Mouse (Mus musculus) right cerebral cortex, adult 18-20 months (tissue): ENCODE measurements around the gene Mt3.
"Not testable (repeated sequence)": the region's sequence is repeated elsewhere in the genome, so short reads cannot be mapped to it uniquely, and the experiment has no call there.

ENCODE experiments used
- DNase-seq: peaks from one replicate; pipeline ENCODE4 v3.0.0; 2022; ENCODE audit warnings: mixed read lengths

The Mt3 gene

DNA sequence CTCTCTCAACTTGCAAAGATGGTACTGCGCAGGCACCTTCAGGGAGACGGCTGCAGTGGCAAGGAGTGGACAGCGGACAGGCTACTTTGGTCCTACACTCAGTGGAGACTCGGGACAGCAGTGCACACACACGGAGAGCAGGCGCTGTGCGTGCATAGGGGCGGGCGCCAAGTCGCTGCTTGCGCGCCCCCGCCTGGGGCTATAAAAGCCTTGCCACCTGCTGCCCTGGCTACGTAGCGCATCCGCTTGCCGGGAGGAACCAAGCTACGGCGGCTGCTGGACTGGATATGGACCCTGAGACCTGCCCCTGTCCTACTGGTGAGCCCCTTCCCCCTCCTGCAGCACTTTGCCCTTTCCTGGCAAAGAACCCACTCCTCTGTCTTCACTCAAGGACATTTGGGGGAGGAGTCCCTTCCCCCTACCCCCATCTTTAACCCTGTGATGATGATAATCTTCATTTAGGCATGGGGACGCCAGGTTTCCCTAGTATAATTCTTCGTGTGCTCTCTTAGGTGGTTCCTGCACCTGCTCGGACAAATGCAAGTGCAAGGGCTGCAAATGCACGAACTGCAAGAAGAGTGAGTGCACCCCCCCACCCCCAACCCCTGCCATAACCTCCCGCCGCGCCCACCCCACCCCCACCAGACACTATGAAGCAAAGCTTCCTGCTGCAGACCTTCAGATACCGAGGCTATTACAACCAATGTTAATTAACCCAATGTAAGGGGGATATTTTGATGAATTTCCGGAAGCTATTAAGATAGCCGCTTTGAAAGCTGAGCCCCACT, at the start of gene Mt3:
Gene Mt3 (plus strand): TSS at position 95 of the 788 bp plus-strand sequence.
- DNase-seq: peak; percentile 90

DNA sequence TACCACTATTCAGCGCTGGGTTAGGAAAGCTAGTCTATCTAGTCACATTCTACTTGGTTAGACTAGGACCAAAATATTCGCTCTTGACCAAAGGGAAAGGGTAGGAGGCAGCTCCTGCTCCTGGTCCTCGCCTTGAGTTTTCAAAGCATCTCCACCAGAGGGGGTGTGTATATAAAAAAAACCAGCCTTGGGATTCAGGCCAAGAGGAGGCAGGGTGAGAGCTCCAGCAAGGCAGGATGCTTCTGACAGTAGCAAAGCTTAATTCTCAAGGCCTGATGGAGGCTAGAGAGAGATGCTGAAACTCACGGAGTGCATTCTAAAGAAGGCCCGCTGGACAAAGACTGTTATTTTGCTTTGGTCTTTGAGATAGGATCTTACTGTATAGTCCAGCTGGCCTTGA, 48.3 kb upstream of the Mt3 start:
- peak; percentile 63 for DNase-seq

DNA sequence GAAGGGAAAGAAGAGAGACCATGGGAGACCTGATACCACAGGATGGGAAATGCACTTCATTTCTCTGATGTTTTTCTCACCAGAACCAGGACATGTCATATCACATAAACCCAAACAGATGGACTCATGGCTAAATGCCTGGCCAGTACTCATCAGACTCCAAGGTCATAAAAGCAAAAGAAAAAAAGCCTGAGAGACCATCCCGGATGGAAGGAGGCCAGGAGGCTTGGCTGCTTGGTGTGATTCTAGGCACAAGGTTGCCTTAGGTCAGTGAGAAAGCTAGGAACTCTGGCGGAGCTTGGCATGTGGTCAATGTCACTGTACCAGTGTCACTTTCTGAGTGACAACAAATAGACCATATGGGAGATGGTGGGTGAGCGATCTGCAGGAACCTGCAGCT, 44.5 kb upstream of the Mt3 start:
- DNase-seq: no peak

DNA sequence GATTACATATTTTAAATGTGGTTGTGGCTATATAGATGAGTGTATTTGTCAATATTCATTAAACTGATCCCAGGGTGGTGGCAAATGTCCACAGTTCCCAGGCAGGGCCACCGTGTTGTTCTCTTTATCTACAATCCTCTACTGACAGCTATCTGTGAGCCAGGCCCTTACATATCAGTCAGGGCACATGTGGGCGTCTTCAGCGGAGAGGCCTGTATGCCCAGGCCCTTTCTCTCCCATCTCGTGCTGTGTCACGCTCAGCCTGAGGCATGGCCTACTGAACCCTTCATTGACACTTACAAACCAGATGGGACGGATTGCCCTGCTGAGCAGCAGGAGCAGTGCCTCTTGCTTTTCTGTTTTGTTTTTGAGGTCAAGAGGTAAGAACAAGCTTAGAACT, 43.0 kb upstream of the Mt3 start:
- no peak for DNase-seq

DNA sequence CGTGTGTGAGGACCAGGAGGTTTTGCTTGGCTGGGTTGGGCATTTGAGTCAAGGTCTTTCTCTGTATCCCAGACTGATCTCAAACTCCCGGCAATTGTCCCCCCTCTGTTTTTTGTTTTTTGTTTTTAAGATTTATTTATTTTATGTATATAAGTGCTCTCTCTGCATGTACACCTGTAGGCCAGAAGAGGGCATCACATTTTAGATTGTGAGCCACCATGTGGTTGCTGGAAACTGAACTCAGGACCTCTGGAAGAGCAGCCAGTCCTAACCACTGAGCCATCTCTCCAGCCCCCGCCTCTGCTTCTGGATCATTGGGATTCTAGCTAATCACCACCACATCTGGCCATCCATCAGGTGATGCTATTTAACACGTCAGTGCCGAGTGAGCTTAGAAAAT, 42.6 kb upstream of the Mt3 start:
- DNase-seq: no peak

DNA sequence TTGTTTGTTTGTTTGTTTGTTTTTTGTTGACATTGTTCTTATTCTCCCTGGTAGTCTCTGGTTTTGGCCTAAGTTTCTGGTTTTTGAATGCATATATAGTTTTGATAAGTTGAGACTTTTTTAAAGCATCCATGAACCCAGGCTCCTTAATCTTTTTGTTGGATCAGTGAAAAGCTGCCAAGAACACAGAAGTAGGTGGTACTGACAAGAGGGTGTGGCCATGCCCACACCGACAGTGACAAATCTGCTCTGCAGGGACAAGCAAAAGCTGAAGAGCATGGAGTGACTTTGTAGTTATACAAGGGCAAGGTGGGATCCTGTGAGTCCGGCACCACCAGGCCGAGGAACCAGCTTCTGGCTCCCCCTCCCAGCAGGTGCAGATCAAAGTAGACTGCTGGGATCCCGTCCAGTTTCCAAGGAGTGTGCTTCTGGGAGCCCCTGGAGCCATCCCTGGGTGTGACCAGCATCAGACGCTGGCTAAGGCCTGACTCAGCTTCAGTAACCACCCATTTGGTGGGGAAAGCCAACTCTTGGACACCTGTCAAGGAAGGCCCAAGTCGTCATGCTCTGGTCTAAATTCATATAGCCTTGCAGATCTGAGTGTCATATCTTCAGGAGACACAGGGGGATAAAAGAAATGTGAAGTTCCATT, 41.8 kb upstream of the Mt3 start:
- peak; percentile 31 for DNase-seq

DNA sequence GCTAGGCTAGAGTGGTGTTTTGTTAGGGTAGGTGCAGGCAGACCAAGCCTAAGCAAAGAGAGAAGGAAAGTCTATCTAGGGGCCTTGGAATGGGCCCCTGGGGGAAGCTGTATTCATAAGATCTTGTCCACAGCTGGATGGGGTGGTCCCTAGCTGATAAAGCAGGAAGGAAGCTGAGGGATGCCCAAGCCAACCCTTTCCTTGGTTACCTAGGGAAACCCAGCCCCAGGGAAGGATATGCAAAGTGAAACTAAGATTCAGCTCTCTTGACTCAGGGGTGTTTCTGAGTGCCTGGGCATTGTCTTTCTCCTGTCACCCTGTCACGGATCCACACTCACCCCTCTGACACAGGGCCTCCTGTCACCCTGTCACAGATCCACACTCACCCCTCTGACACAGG, 39.0 kb upstream of the Mt3 start:
- DNase-seq: no peak

DNA sequence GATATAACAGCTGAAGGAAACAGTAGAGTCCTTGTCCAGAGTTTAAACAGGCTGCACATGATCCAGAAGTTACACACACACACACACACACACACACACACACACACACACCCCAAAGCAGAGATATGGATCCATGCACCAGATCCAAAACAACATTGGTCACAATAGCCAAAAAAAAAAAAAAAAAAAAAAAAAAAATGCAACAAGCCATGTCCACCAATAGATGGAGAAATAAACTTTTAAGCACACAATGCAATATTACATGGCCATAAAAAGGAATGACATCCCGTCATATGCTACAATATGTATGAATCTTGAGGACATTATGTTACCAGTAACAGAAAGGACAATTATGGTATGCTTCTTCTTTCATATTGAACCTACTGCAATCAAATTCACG, 38.4 kb upstream of the Mt3 start:
- no peak for DNase-seq

DNA sequence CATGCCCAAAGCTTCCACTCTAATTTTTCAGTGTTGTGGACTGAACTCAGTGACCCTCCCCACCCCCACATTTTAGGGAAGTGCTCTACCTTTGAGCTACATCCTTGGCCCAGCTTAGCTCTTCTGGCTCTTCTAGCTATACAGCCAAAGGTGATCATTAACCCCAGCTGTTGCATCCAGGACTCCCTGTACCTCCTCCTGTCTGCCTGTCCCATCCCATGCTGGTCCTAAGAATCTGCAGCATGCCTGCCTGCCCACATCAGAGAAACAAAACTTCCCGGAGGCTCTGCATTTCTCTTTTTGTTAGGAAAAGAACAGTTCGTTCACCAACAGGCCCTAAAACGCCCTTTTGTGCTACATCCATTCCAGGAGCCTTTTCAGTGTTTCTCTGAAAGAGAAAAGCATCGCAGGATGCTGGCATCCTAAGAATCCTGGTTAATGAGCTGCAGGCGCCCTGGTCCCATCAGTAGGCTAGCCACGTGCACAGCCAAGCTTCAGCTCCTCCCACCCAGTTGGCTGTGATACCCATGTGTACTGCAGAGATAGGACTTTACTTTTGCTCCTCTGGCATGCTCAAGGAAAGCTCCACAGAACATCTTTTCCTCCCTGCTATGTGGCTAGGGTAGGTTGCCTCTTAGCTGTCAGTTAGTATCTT, 33.5 kb upstream of the Mt3 start:
- peak; percentile 73 for DNase-seq

DNA sequence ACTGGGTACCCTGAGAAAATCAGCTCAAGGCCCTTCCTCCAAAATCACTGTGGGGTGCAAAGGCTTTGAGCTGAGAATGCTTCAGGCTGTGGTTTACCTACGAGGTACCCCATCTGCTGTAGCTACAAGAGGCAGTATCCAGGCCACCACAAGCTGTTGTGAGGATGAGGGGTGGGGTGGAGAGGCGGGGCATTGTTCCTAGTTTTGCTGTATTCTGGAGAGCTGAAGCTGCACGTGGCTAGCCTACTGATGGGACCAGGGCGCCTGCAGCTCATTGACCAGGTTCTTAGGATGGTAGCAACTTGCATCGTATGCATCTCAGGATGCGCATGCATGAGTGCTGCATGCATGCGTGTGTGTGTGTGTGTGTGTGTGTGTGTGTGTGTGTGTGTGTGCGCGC, 30.8 kb upstream of the Mt3 start:
- DNase-seq: no peak

DNA sequence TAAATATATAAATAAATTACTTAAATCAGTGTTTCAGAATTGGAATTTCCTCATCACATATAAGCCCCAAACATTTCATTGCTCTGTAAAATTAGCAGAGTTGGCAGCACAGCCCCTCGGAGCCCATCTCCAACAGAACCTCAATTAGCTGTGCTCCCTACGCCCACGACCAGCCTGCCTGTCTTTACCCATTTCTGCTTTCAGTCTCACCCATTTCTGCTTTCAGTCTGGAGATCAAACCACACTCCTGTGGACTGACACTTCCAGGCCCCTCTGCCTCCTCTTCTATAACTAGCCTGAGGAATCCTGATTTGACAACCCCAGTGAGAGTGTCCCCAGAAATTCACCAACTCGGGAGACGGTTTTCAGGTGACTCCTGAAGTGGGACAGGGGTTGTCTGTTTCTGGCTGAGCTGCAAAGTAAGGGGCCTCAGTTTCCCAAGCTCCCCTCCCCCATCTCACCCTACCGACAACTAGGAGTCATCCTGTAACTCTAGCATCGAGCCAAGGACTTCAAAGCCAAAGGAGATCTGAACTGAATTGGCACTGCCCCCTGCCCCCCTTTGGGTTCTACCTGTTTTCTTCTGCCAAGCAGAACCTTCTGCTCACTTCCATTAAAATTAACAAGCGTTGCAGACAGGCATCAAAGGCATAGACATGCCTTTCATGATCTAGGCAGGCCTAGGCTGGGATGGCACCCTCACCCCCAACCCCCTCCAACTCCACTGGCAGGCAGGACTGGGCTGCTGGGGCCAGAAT, 29.5 kb upstream of the Mt3 start:
- no peak for DNase-seq

DNA sequence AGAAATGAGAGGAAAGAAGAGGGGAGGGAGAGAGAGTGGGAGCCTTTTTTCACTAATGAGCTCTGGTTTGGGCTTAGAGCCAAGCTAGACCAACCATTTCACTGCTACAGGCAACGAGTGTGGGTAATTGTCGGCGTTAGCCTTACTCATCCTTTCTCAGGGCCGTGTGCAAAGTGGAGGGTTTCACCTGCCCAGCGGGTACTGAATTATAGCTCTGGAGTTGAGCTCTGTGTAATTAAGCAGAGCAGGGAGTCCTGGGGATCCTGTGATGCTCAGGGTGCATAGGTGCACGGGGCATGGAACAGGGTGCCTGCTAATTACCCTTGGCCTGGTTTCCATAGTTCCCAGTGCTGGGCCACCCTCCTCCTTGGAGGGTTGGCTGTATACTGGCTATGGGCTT, 24.7 kb upstream of the Mt3 start:
- no peak for DNase-seq

DNA sequence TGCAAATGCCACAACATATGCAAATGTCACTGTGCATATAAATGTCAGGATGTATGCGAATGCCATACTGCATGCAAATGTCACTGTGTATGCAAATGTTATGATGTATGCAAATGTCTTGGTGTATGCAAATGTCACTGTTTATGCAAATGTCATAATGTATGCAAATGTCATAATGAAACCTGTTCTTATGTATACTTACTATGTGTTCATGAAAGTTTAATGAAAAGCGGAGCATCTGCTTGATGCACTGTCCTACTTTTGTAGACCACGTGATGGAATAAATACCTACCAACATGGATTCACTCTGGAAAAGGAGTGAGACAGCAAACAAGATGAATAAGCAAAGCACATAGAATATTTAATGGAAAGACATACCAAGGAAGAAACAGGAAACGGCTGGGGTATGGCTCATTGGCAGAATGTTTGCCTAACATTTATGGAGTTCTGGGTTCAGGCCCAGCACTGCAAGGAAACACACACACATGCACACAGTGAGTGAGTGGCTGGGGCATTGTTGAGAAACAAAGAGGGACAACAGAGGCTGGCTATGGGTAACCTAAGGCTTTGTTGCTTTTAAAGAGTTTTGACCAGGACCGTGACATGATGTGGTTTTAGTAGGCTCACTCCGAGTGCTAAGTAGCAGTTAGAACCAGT, 23.1 kb upstream of the Mt3 start:
- DNase-seq: no peak

DNA sequence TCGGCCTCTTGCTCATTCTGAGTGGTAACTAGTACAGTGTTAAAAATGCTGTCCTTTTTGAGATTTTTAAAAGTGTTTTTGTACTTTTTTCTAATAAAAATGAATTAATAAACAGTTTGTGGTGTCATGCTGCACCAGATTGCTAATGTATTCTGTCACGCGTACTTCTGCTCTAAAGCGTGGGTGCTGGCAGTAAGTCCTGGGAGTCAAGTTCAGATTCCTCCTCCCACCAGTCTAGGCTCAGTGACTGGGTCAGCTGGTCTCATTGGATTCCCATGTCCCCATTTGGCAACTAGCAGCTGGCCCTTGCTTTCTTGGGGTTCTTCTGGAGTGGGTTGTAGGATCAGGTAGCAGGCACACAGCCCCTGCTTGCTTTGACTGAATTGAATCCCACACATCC, 22.3 kb upstream of the Mt3 start:
- no peak for DNase-seq

DNA sequence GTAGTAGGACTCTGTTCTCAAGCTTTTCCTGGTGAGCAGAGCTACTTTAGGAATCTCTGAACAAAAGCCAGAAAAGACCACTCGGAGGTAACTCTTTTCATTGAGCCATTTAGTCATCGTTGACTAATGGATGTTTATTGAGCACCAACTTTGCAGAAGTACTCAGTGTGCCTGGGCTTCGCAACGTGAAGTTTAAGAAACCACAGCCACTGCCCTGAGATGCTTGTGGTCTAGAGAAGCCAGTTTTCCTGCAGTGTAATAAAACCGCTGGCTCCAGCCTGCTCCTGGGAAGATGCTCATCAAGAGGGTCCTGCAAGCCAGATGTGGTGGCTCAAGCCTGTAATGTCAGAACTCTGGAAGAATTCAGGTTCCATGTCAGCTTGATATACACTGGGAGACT, 20.3 kb upstream of the Mt3 start:
- no peak for DNase-seq

DNA sequence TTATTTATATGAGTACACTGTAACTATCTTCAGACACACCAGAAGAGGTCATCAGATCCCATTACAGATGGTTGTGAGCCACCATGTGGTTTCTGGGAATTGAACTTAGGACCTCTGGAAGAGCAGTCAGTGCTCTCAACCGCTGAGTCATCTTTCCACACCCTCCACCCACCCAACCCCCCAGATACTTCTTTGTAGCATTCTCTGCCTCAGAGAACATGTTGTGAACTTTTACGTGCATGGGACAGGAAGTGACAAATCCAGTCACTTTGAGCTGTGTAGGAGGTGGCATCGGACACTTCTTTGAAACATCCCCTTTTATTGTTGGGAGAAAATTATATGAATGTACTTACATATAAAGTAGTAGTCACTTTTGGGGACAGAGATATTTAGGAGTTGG, 17.8 kb upstream of the Mt3 start:
- DNase-seq: not testable (repeated sequence)

DNA sequence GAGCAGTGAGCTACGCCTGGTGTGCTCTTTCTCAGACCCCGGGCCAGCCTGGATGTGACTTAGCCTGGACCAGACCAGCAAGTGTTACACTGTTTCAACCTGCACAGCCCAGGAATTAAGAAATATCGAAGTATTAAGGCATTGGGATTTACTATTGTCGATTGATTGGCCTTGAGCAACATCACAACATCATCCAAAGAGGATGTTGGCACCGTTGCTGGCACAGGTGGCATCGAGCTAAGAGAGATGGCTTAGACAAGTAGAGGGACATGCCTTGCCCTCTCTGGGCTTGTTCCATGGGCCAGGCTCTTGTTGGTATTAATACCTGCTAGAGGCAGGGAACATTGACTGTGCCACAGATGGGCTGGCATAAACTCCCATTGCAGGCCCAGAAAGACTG, 16.9 kb upstream of the Mt3 start:
- DNase-seq: no peak

DNA sequence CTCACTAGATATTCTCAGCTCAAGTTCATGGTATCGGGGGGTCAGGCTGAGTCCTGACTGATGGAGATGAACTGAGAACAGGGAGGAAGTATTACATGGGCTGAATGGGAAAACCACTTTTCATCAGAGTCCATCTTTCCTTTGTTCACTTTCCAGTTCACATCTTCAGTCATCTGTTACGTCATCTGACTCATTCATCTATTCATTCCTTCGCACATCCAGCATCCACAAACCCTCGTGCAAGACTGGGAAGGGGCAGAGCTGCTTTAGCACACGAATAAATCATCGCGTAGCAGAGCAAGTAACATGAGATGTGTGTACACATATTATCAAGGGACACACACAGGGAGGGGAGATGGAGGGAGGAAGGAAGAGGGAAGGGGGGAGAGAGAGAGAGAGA, 16.2 kb upstream of the Mt3 start:
- DNase-seq: no peak

DNA sequence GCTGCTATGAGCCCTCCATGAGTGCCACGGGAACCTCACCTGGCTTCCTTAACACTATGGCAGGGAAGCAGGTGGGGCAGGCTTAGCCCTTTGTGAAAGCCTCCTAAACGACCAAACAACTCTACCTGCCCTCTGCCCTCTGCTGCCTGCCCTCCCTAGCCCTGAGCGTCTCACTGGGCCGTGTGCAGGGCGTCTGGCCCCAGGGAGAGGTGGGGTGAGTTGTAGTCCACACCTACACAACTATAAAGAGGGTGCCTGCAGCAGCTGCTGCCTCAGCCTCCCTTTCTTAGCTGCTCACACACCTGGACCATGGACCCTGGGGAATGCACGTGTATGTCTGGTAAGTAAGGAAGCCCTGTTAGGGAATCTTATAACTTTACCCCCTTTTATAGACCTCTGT, 15.5 kb upstream of the Mt3 start, which contains the start of gene Mt4:
Gene Mt4 (plus strand): TSS at position 265 of the 400 bp plus-strand sequence.
- DNase-seq: no peak

DNA sequence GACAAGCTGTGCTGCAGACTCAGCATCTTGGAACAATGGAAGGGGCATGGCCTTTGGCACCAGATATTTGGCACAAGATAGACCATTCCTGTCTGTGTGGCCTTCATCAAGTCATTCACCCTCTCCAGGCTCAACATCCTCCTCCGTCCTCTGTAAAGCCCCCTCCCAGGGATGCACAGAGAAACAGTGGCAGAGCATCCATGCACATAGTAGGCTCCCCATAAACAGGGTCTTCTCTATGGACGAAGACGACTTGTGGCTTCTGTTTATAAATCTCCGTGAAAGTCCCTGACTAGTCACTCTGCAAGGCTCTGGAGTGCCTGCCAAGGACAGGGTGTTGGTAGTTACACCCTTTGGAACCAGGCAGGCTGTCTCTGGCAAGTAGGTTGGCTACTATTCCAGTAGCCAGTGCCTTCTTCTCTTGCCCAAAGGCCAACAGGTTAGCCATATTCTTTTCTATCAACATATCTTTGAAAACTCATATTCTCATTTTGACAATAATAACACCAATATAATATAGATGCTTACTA, 12.1 kb upstream of the Mt3 start:
- no peak for DNase-seq

DNA sequence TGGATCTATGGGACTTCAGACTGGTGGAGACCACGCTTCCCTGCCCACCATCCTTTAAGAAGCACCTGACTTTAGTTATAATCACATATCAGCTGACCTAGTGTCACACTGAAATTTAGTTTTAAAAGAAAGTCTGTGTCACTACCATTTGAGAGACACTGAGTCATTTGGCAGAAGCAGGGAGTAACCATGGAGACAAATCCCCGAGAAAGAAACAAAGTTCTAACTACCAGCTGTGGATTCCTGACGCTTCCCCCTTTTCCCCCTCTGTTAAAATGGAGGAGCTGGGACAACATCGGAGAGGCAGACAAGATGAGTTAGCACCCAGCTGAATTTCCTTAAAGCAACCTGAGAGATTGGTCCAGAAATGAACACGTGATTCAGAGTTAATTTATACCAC, 4.2 kb upstream of the Mt3 start:
- DNase-seq: peak; percentile 48

DNA sequence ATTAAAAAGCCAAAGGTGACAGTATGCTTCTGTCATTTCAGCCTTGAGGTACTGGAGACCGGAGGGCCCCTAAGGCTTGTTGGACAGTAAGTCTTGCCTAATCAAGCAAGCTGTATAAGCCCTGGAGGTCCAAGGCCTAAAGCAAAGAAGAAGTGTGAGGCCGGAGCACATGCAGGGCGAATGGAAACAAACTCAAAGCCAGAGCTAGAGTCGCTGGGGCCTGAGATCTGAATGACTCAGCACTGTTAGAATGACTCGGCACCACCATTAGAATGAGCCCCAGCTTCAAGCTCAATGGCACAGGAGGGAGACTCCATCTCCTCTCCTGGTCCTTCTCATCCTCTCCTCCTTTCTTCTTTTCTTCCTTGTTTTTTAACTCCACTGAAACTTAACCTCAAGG, 1.5 kb upstream of the Mt3 start:
- no peak for DNase-seq

DNA sequence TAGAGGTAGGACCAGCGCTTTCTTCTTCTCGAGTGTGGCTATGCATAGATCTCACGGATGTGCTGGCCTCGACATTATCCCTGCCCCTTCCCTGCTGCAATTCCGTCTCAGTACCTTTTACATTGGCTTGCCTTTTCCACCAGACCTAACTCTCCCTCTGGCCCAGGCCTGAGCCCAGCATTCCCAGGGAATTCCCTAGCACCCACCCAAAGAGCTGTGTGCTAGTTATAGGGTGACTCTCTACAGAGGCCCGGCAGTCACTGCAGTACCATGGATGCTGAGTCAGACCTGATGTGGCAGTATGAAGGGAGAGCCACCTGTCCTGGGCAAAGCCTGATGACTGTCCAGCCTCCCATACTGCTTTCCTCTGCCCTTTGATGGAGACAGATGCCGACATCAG, 1.0 kb downstream of the Mt3 start:
- DNase-seq: peak; percentile 65
